Mouse (Mus musculus): ENCODE data around the gene Gm3264.
"Not testable (repeated sequence)": the region's sequence is repeated elsewhere in the genome, so short reads cannot be mapped to it uniquely, and the experiment has no call there.

Gene Gm3264

DNA sequence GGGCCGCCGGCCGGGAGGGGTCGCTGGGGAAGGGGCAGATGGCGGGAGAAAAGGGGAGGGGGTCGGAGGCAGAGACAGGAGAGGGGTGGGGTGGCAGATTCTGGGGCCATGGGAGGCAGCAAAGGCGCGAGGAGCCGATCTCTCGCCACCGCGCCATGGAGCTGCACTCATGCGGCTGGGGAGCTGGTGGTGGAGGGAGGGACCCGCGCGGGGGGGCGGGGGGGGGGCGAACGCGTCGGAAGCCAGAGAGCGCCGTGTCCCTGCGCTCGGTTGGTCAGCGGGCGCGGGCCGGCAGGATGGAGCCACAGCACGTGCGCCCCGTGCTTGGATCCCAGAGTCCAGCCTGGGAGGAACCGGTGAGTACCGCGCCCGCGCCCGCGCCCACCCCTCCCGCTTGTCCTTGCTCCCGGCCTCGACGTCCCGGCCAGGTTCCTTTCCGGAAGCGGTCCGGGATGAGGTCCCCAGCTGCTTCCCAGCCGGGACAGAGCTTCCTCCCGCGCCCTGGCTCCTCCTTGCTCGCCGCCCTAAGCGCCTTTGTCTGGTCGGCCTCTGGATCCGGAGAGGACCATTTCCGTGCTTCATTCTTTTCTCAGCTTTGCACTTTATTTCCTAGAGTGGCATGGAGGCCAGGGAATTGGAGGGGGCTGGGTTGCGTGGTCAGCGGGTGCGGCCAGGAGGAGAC is at the start of gene Gm3264:
Gm3264 (plus strand) TSS at position 278 of the 682 bp plus-strand sequence.
- not testable (repeated sequence) for DNase-seq (ENCODE audit: low read depth)

DNA sequence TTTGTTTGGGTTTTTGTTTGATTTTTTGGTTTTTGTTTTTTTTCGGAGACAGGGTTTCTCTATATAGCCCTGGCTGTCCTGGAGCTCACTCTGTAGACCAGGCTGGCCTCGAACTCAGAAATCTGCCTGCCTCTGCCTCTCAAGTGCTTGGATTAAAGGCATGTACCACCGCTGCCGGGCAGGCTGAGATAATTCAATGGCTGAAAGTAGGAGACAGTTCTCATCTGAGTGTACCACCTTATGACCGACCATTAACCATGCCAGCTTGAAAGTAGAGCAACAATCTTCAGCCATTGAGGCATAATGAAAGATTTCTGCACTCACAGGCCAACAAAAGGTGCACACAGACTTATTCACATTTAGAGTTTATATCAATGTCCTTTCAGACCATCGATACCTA is 49.0 kb upstream of the Gm3264 start:
- not testable (repeated sequence) for DNase-seq (ENCODE audit: low read depth)

DNA sequence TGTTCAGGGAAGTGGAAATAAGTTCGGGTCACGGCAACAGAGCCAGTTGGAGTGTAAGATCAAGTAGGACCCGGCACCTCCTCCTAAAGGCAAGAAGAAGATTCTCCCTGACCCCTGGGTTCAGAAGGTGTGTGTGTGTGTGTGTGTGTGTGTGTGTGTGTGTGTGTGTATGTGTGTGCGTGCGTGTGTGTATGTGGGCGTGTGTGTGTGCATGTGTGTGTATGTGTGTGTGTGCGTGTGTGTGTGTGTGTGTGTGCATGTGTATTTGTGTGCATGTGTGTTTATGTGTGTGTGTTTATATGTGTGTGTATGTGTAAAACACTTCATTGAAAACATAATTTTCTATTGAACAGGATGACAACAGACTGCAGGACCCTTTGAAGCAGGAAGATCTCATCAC is 33.4 kb upstream of the Gm3264 start:
- DNase-seq (ENCODE audit: low read depth), result not testable (repeated sequence)

DNA sequence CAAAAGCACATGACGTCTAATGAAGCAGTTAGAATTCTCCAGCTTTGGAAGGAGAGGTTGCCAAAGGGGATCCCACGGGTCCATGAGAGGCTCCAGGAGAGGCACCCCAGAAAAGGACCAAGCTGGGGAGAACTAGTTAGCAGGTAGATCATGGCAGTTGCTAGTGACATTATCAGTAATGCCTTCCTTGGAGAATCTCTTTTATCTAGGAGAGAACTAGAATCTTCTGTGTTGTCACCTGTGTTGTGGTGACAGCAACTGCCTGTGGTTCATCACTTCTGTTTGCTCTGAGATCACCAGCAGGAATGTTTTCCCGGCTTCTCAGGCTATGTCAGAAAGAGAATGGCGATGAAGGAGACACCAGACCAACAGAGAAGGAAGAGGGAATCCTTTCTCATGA is 17.6 kb upstream of the Gm3264 start, which contains the start of gene Gm3269:
Gm3269 (plus strand) TSS at position 301 of the 400 bp plus-strand sequence.
- DNase-seq (ENCODE audit: low read depth), result not testable (repeated sequence)

DNA sequence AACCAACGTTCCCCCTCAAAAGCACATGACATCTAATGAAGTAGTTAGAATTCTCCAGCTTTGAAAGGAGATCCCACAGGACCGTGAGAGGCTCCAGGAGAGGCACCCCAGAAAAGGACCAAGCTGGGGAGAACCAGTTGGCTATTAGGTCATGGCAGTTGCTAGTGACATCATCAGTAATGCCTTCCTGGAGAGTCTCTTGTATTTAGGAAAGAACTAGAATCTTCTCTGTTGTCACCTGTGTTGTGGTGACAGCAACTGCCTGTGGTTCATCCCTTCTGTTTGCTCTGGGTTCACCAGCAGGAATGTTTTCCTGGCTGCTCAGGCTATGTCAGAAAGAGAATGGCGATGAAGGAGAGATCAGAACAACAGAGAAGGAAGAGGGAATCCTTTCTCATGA is 36.7 kb downstream of the Gm3264 start, which contains the start of gene Gm3278:
Gm3278 (plus strand) TSS at position 301 of the 400 bp plus-strand sequence.
- DNase-seq (ENCODE audit: low read depth), result not testable (repeated sequence)

All from induced T-regulatory cell, adult 2 months (primary cell).